ENCODE assay signal across 8 mouse cellular contexts in the genomic region with DNA sequence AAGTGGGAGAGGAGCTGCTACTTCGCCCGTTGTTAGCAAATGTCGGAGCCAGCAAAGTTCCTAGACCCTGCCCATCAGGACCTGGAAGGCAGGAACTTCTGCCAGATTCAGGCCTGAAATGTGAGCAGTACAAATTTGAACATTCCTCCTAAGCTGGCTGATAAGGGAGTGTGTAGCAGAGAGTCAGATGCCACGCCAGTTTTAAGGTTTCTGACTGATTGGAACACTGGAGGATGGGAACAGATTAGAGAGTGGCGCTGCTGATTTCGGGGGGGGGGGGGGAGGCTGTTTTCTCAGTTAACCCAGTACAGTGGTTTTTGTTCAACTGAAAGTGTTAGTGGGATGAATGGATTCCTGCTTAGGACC. TPM values are rescaled to one million over a fixed set of nuclear protein-coding genes. Genes with fewer than 3 reads are reported as not detected.
DNase-seq lines count a peak whose midpoint lies in the region; ATAC-seq and TF ChIP-seq lines count a peak whose summit lies in the region.

No protein-coding gene starts in this region.

- no peaks in the 10 kb centered on the region for H3K9me3 ChIP-seq in heart, embryonic 14.5 days (ENCODE audit: control insufficient read depth, low read length)
- H3K9me3 ChIP-seq in G1E (replicated peaks), result no peaks in the 10 kb centered on the region
- H3K9me3 ChIP-seq in forebrain, postnatal 0 days (ENCODE audit: low read length), result no peaks in the 10 kb centered on the region
- no peaks in the 10 kb centered on the region for H3K9me3 ChIP-seq in midbrain, embryonic 10.5 days (replicated peaks)

- H3K4me1 ChIP-seq in heart, embryonic 14.5 days (ENCODE audit: control insufficient read depth in 2 of 2, insufficient read depth in 2 of 2, low read length in 2 of 2), result peaks cover 32 to 59% of the 10 kb centered on the region in 2 experiments
- peaks cover 65% of the 10 kb centered on the region for H3K4me1 ChIP-seq in G1E (ENCODE audit: insufficient read depth, low read depth, low read length)
- peaks cover 29% of the 10 kb centered on the region for H3K4me1 ChIP-seq in forebrain, postnatal 0 days (ENCODE audit: insufficient read depth)
- H3K4me1 ChIP-seq in midbrain, embryonic 10.5 days, result peaks cover 75% of the 10 kb centered on the region

- peak overlapping the region; percentile 85 to 95 for H3K4me3 ChIP-seq in heart, embryonic 14.5 days (ENCODE audit: control insufficient read depth in 1 of 2, insufficient read depth in 1 of 2, low read depth in 1 of 2, low read length in 2 of 2)
- H3K4me3 ChIP-seq in G1E (ENCODE audit: low read depth, low read length), result peak overlapping the region; percentile 93
- H3K4me3 ChIP-seq in forebrain, postnatal 0 days (ENCODE audit: low read depth, low read length), result peak overlapping the region; percentile 81
- peak overlapping the region; percentile 95 for H3K4me3 ChIP-seq in midbrain, embryonic 10.5 days

- peak overlapping the region; percentile 80 for H3K4me2 ChIP-seq in heart, embryonic 14.5 days (ENCODE audit: low read length)
- H3K4me2 ChIP-seq in forebrain, postnatal 0 days (ENCODE audit: low read depth), result peak overlapping the region; percentile 73

- 0% methylated on average over 6 of the region's 6 CpGs for WGBS in heart, embryonic 14.5 days
- WGBS in forebrain, postnatal 0 days, result 2% methylated on average over 6 of the region's 6 CpGs
- 2% methylated on average over 6 of the region's 6 CpGs for WGBS in midbrain, embryonic 10.5 days

- DNase-seq in heart, postnatal 10 days, result no peak
- DNase-seq in G1E (ENCODE audit: low spot score), result no peak
- DNase-seq in forebrain, postnatal 0 days, result no peak
- no peak for DNase-seq in midbrain, embryonic 10.5 days (ENCODE audit: low spot score)
- DNase-seq in retina, postnatal 1 day, result no peak
- DNase-seq in B cell, adult 2 months, result no peak
- DNase-seq in spleen, postnatal 36 days (ENCODE audit: low spot score in 2 of 2), result no peak

- no peaks in the 10 kb centered on the region for H3K36me3 ChIP-seq in heart, embryonic 14.5 days (ENCODE audit: control insufficient read depth, insufficient read depth, low read length)
- peaks cover 32% of the 10 kb centered on the region for H3K36me3 ChIP-seq in G1E (replicated peaks)
- H3K36me3 ChIP-seq in forebrain, postnatal 0 days (ENCODE audit: insufficient read depth), result no peaks in the 10 kb centered on the region
- peaks cover 24% of the 10 kb centered on the region for H3K36me3 ChIP-seq in midbrain, embryonic 10.5 days

- no peak for ATAC-seq in heart, embryonic 14.5 days (ENCODE audit: insufficient number of reproducible peaks, insufficient read depth, low FRiP score, low read depth)
- ATAC-seq in G1E (ENCODE audit: extremely low read depth, insufficient number of reproducible peaks, low FRiP score, poor library complexity, severe bottlenecking), result no peak
- no peak for ATAC-seq in forebrain, postnatal 0 days

- H3K27me3 ChIP-seq in heart, embryonic 14.5 days (ENCODE audit: control insufficient read depth, insufficient read depth, low read length), result no peaks in the 10 kb centered on the region
- peaks cover 2% of the 10 kb centered on the region; the same call in 1 of the 2 replicates for H3K27me3 ChIP-seq in G1E (ENCODE audit: insufficient read depth, low read length)
- no peaks in the 10 kb centered on the region for H3K27me3 ChIP-seq in forebrain, postnatal 0 days (ENCODE audit: insufficient read depth, low read length)
- no peaks in the 10 kb centered on the region for H3K27me3 ChIP-seq in midbrain, embryonic 10.5 days (ENCODE audit: low read depth, poor library complexity, severe bottlenecking)

- H3K9ac ChIP-seq in heart, embryonic 14.5 days (ENCODE audit: low read length), result peak overlapping the region; percentile 94
- peak overlapping the region; percentile 88 for H3K9ac ChIP-seq in forebrain, postnatal 0 days

- no peak for TF ChIP-seq CTCF in G1E (IDR thresholded peaks at IDR 0.05; ENCODE audit: low read depth, low read length)
- TF ChIP-seq CTCF in forebrain, postnatal 0 days (IDR thresholded peaks at IDR 0.05; ENCODE audit: low read depth), result no peak

- intact Hi-C loops in heart, postnatal 10 days (cut with DNase I), result no loop called here

- H3K27ac ChIP-seq in heart, embryonic 14.5 days (replicated peaks in 1 of 2; ENCODE audit: control insufficient read depth in 1 of 2, insufficient read depth in 1 of 2, low read depth in 2 of 2, low read length in 2 of 2), result peak overlapping the region; percentile 95 to 99
- peak overlapping the region; percentile 95 for H3K27ac ChIP-seq in forebrain, postnatal 0 days (ENCODE audit: low read depth, low read length)
- peak overlapping the region; percentile 90 for H3K27ac ChIP-seq in midbrain, embryonic 10.5 days (replicated peaks)

RNA-seq across cellular contexts. Expression of a gene that starts 8.0 kb away (rescaled TPM):
- 236 and 242 TPM in 2 replicates for polyA plus RNA-seq in heart, embryonic 14.5 days (2014; fragmentation: Nextera tagmentation; extraction: Ambion mirVana)
- 100 to 1,000 TPM; 103 to 108 TPM for total RNA-seq in heart, postnatal 10 days (2021)
- total RNA-seq in G1E (2014; fragmentation: Nextera tagmentation) (161 and 215 TPM in 2 replicates), G1E (2017) (342 and 425 TPM in 2 replicates)
- polyA plus RNA-seq in G1E (2012), result 280 and 287 TPM in 2 replicates
- 315 and 316 TPM in 2 replicates for total RNA-seq in forebrain, postnatal 0 days (2014; rRNA removed)
- 419 and 440 TPM in 2 replicates for polyA plus RNA-seq in forebrain, postnatal 0 days (2015; fragmentation: Nextera tagmentation; extraction: Ambion mirVana)
- polyA plus RNA-seq in midbrain, embryonic 10.5 days (2016; fragmentation: Nextera tagmentation; extraction: Ambion mirVana), result 576 and 578 TPM in 2 replicates

RNA-seq across cellular contexts. Expression of a gene that starts 23.5 kb away (rescaled TPM):
- 0.24 and 0.43 TPM in 2 replicates for polyA plus RNA-seq in heart, embryonic 14.5 days (2014; fragmentation: Nextera tagmentation; extraction: Ambion mirVana)
- total RNA-seq in heart, postnatal 10 days (2021), result under 1 TPM; 0.10 to 0.12 TPM
- 0.15 and 0.29 TPM in 2 replicates for total RNA-seq in G1E (2014; fragmentation: Nextera tagmentation)
- total RNA-seq in G1E (2017), result 0.12 and 0.22 TPM in 2 replicates
- polyA plus RNA-seq in G1E (2012), result not detected in 2 replicates
- total RNA-seq in forebrain, postnatal 0 days (2014; rRNA removed), result 0.31 and 0.38 TPM in 2 replicates
- 0.10 and 0.11 TPM in 2 replicates for polyA plus RNA-seq in forebrain, postnatal 0 days (2015; fragmentation: Nextera tagmentation; extraction: Ambion mirVana)
- polyA plus RNA-seq in midbrain, embryonic 10.5 days (2016; fragmentation: Nextera tagmentation; extraction: Ambion mirVana), result 0.43 and 0.62 TPM in 2 replicates

RNA-seq across cellular contexts. Expression of a gene that starts 28.1 kb away (rescaled TPM):
- 154 and 173 TPM in 2 replicates for polyA plus RNA-seq in heart, embryonic 14.5 days (2014; fragmentation: Nextera tagmentation; extraction: Ambion mirVana)
- total RNA-seq in heart, postnatal 10 days (2021), result 100 to 1,000 TPM; 143 to 150 TPM
- 353 and 407 TPM in 2 replicates for total RNA-seq in G1E (2014; fragmentation: Nextera tagmentation)
- total RNA-seq in G1E (2017), result 150 and 193 TPM in 2 replicates
- polyA plus RNA-seq in G1E (2012), result 145 and 160 TPM in 2 replicates
- total RNA-seq in forebrain, postnatal 0 days (2014; rRNA removed), result 76.9 and 103 TPM in 2 replicates
- 93.8 and 118 TPM in 2 replicates for polyA plus RNA-seq in forebrain, postnatal 0 days (2015; fragmentation: Nextera tagmentation; extraction: Ambion mirVana)
- 196 and 204 TPM in 2 replicates for polyA plus RNA-seq in midbrain, embryonic 10.5 days (2016; fragmentation: Nextera tagmentation; extraction: Ambion mirVana)

RNA-seq across cellular contexts. Expression of a gene that starts 29.0 kb away (rescaled TPM):
- polyA plus RNA-seq in heart, embryonic 14.5 days (2014; fragmentation: Nextera tagmentation; extraction: Ambion mirVana), result 146 and 162 TPM in 2 replicates
- 10 to 100 TPM; 56.2 to 63.2 TPM for total RNA-seq in heart, postnatal 10 days (2021)
- total RNA-seq in G1E (2014; fragmentation: Nextera tagmentation) (77.6 and 84.3 TPM in 2 replicates), G1E (2017) (83.1 and 96.2 TPM in 2 replicates)
- polyA plus RNA-seq in G1E (2012), result 6.8 and 22.4 TPM in 2 replicates
- total RNA-seq in forebrain, postnatal 0 days (2014; rRNA removed), result 91.3 and 94.7 TPM in 2 replicates
- 213 and 221 TPM in 2 replicates for polyA plus RNA-seq in forebrain, postnatal 0 days (2015; fragmentation: Nextera tagmentation; extraction: Ambion mirVana)
- polyA plus RNA-seq in midbrain, embryonic 10.5 days (2016; fragmentation: Nextera tagmentation; extraction: Ambion mirVana), result 235 and 237 TPM in 2 replicates
